Mouse (Mus musculus) stomach, postnatal 0 days (tissue): ENCODE data around the gene Gpr21.

Source experiments
- CTCF ChIP-seq: IDR thresholded peaks from 2 replicates; pipeline ENCODE4 v1.5.1; 2016; ENCODE audit warnings: antibody characterized with exemption, low read depth, mild to moderate bottlenecking, moderate library complexity
- EP300 ChIP-seq: optimal IDR thresholded peaks from 2 replicates; pipeline ENCODE3; 2016; ENCODE audit warnings: antibody characterized with exemption

GRCm38 (mm10) chr2:37549346-37550012, 33.3 kb downstream of the Gpr21 start:
- TF ChIP-seq CTCF, result no peak
- TF ChIP-seq EP300, result no peak
